Mouse (Mus musculus): ENCODE data around the gene Rtca.

Gene Rtca

GRCm38 (mm10) chr3:116476686-116477298 lies 31.2 kb downstream of the Rtca start:
- DNase-seq (ENCODE audit: low spot score in 2 of 2), result no peak

DNA sequence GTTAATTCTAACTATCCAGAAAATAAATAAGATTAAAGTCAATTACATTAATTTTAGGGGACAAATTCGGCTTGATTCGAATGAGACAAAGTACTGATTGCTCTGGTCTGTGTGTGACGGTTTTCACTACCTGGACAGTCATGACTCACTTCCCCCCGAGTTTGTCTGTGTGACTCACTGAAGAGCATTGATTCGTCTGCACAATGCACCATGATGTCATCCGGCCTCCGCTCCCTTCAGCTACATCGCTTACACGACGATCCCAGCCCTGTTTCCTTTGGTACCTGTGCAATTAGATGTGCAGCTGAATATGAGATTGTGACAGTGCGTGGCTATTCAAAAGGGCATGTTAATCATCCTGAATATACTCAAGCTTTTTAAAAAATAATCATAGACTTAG lies 33.4 kb downstream of the Rtca start:
- DNase-seq (ENCODE audit: low spot score in 2 of 2), result no peak

GRCm38 (mm10) chr3:116465709-116466108 lies 42.3 kb downstream of the Rtca start:
- no peak for DNase-seq (ENCODE audit: low spot score in 2 of 2)

- no peak for DNase-seq (ENCODE audit: low spot score in 2 of 2)
These were observed 43.7 kb downstream of the Rtca start for GRCm38 (mm10) chr3:116464318-116464717.

- DNase-seq (ENCODE audit: low spot score in 2 of 2), result no peak
These were observed 47.0 kb downstream of the Rtca start for GRCm38 (mm10) chr3:116461053-116461452.

- no peak for DNase-seq (ENCODE audit: low spot score in 2 of 2)
These were observed 53.5 kb downstream of the Rtca start for GRCm38 (mm10) chr3:116454529-116454928.

DNA sequence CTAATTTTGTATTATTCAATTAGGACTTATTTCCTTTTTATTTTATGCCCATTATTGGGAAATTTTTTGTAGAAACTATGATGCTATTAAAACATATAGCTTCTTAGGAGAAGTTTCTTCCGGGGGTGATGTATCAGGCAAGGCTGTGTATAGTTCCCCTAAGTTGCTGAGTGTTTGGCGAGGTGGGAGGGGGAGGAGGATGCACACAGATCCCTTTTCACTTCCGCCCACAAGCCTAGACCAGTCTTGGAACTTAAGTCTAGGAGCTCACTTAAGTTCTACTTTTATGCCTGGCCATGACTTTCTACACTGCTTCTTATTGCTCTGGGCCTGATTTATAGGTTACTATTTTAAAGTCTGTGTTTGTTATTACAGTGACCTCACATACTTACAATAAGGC lies 57.3 kb downstream of the Rtca start:
- DNase-seq (ENCODE audit: low spot score in 2 of 2), result no peak

DNA sequence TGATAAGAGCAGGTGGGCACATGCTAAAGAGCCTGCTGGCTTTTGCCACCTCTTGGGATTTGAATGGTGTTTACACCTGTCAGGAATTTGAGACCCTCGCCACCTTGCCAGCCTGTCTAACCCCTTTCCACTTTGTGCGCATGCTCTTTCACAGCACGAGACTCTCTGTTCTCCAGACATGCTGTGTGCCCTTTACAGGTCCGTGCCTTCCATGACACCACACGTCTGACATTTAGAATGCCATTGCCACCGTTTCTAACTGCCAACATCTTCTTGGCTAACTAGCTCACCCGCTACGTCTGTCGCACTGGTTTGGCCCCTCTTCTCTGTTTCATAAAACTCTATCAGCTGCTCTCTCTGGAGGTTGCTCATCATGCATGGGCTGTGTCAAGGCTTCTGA lies 63.7 kb downstream of the Rtca start:
- DNase-seq (ENCODE audit: low spot score in 2 of 2), result no peak

GRCm38 (mm10) chr3:116442788-116443187 lies 65.2 kb downstream of the Rtca start:
- DNase-seq (ENCODE audit: low spot score in 2 of 2), result no peak

- no peak for DNase-seq (ENCODE audit: low spot score in 2 of 2)
These were observed 66.3 kb downstream of the Rtca start for GRCm38 (mm10) chr3:116441518-116442205.

DNA sequence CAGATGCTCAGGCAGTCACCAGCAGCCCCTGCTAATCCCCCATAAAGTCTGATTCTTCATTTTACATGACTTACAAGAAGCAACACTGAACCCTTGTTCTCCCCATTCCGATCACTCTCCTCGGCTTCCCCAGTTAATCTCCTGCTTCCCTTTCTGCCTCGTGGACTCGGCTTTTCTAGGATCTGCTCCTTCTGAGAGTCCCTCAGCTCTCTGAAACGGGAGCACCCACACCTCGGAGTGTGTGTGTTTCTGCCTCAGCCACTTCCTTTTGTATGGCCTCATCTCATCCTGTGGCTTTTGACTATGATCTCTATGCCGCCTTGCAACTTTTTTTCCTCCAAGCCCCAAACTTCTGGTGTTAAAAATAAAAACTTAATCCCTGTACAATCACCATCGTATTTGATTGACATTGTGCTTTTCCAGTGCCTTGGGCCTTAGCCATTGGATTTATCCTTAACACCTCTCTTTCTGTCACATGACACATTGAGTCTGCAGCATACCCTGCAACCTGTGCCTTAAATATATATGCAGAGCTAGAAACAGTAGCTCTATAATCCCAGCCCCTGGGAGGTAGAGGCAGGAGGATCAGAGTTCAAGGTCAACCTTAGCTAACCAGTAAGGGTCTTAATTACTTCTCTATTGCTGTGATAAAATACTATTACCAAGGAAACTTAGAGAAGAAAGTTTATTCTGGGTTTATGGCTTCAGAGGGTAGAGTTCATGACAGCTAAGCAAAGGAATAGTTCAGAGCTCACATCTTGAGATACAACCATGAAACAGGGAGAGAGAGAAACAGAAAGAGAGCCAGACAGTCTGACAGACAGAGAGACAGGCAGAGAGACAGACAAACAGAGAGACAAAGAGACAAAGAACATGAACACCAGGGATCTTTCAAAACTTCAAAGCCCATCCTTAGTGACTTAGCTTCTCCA lies 67.7 kb downstream of the Rtca start:
- DNase-seq (ENCODE audit: low spot score in 2 of 2), result no peak

All from spleen, postnatal 14 days (tissue).